Mouse (Mus musculus) midbrain, embryonic 14.5 days (tissue): ENCODE measurements around the gene Coq8a. TPM values are rescaled to one million over a fixed set of nuclear protein-coding genes. Genes with fewer than 3 reads are reported as not detected.
A peak's percentile ranks its signal among the peaks of the same experiment; 100 is the strongest.

Experiments used
- ATAC-seq: fragments of 200-750 bp; cut with Nextera tagmentation; 2 replicates; pipeline ENCODE4 v1.8.0; 2017; ENCODE audit warnings: moderate number of reproducible peaks, moderate library complexity; ENCODE audit not compliant: low FRiP score, low TSS enrichment
- DNase-seq: peaks from one replicate; pipeline ENCODE4 v3.0.0-alpha.2; 2015
- H3K27ac ChIP-seq: fragments of 300-500 bp; sonication (generic); replicated peaks from 2 replicates; pipeline ENCODE4 v1.5.1; 2014; ENCODE audit warnings: mild to moderate bottlenecking, low read depth, low read length, moderate library complexity
- H3K27me3 ChIP-seq: fragments of 300-500 bp; sonication (generic); 2 replicates; pipeline ENCODE4 v1.6.1; 2014; ENCODE audit warnings: low read length, control low read depth, mixed read lengths; ENCODE audit not compliant: control insufficient read depth, insufficient read depth
- H3K36me3 ChIP-seq: fragments of 300-500 bp; sonication (generic); 2 replicates; pipeline ENCODE4 v1.6.1; 2014; ENCODE audit warnings: low read length, control low read depth; ENCODE audit not compliant: control insufficient read depth, insufficient read depth
- H3K4me1 ChIP-seq: fragments of 300-500 bp; sonication (generic); 2 replicates; pipeline ENCODE4 v1.6.1; 2014; ENCODE audit warnings: mild to moderate bottlenecking, antibody characterized with exemption, low read length, control low read depth; ENCODE audit not compliant: control insufficient read depth, insufficient read depth
- H3K4me2 ChIP-seq: fragments of 300-500 bp; sonication (generic); 2 replicates; pipeline ENCODE4 v1.6.1; 2014; ENCODE audit warnings: mild to moderate bottlenecking, low read length, moderate library complexity
- H3K4me3 ChIP-seq: fragments of 300-500 bp; sonication (generic); replicated peaks from 2 replicates; pipeline ENCODE4 v1.5.1; 2014; ENCODE audit warnings: low read depth, low read length
- H3K9ac ChIP-seq: fragments of 300-500 bp; sonication (generic); replicated peaks from 2 replicates; pipeline ENCODE4 v1.6.1; 2014; ENCODE audit warnings: mild to moderate bottlenecking, low read length, moderate library complexity
- H3K9me3 ChIP-seq: fragments of 300-500 bp; sonication (generic); 2 replicates; pipeline ENCODE4 v1.6.1; 2016; ENCODE audit warnings: low read length, control low read depth, mixed read lengths; ENCODE audit not compliant: control insufficient read depth
- WGBS: fragments of 180-500 bp; shearing (Covaris S2); extraction: QIAGEN DNeasy Blood & Tissue Kit; methylation state at CpG from one replicate; pipeline ENCODE4 v1.1.7; 2014; 5-methylcytosine and 5-hydroxymethylcytosine counted together
- polyA plus RNA-seq: library from polyadenylated mRNA; unstranded; fragments of >200 nt; fragmentation: Nextera tagmentation; extraction: Ambion mirVana; gene quantifications from 2 replicates; pipeline ENCODE4 v1.2.1, GENCODE M21; 2014

Gene Coq8a
- polyA plus RNA-seq, 1 experiment from 2014 or later = 2.1 TPM

- H3K4me3 ChIP-seq = no peak overlapping the region
Observed at GRCm38 (mm10) chr1:180166533-180166932, 32.9 kb downstream of the Coq8a start.

GRCm38 (mm10) chr1:180162986-180163385 is 36.4 kb downstream of the Coq8a start:
- DNase-seq (no peak), ATAC-seq (no peak)
- H3K27ac ChIP-seq = no peak overlapping the region
- H3K9me3 ChIP-seq = no peaks in the 10 kb centered on the region
- H3K4me3 ChIP-seq = no peak overlapping the region
- H3K4me2 ChIP-seq = no peak overlapping the region
- H3K9ac ChIP-seq = no peak overlapping the region
- H3K4me1 ChIP-seq = no peaks in the 10 kb centered on the region
- no peaks in the 10 kb centered on the region for H3K27me3 ChIP-seq
- peaks cover 44% of the 10 kb centered on the region for H3K36me3 ChIP-seq
- 81% methylated on average over 7 of the region's 7 CpGs for WGBS

More at GRCm38 (mm10) chr1:180166533-180166932, 32.9 kb downstream of the Coq8a start:
- Histone ChIP-seq H3K36me3 (peaks cover 30% of the 10 kb centered on the region), H3K9ac (no peak overlapping the region), H3K4me2 (no peak overlapping the region), H3K27me3 (no peaks in the 10 kb centered on the region), H3K4me1 (no peaks in the 10 kb centered on the region), H3K27ac (no peak overlapping the region), H3K9me3 (no peaks in the 10 kb centered on the region)
- DNase-seq = no peak
- ATAC-seq = no peak
- WGBS = 85% methylated on average over 5 of the region's 5 CpGs

- Histone ChIP-seq H3K27me3 (no peaks in the 10 kb centered on the region), H3K9ac (no peak overlapping the region), H3K36me3 (peaks cover 44% of the 10 kb centered on the region), H3K9me3 (no peaks in the 10 kb centered on the region), H3K4me3 (no peak overlapping the region), H3K27ac (no peak overlapping the region), H3K4me1 (no peaks in the 10 kb centered on the region), H3K4me2 (no peak overlapping the region)
- no peak for DNase-seq
- WGBS = 79% methylated on average over 20 of the region's 20 CpGs
- ATAC-seq = no peak
Observed at GRCm38 (mm10) chr1:180161566-180162355, 37.6 kb downstream of the Coq8a start.

- Histone ChIP-seq H3K4me1 (no peaks in the 10 kb centered on the region), H3K36me3 (peaks cover 42% of the 10 kb centered on the region), H3K27me3 (no peaks in the 10 kb centered on the region), H3K4me3 (no peak overlapping the region), H3K9ac (no peak overlapping the region), H3K9me3 (no peaks in the 10 kb centered on the region), H3K4me2 (no peak overlapping the region), H3K27ac (no peak overlapping the region)
- no peak for ATAC-seq
- no peak for DNase-seq
- WGBS = 65% methylated on average over 3 of the region's 3 CpGs
Observed at GRCm38 (mm10) chr1:180161160-180161559, 38.2 kb downstream of the Coq8a start.

GRCm38 (mm10) chr1:180160545-180160944 is 38.9 kb downstream of the Coq8a start:
- no peak overlapping the region for H3K4me3 ChIP-seq
- no peaks in the 10 kb centered on the region for H3K27me3 ChIP-seq
- no peak for DNase-seq
- WGBS = 78% methylated on average over 2 of the region's 2 CpGs
- no peaks in the 10 kb centered on the region for H3K4me1 ChIP-seq
- ATAC-seq = no peak
- peaks cover 42% of the 10 kb centered on the region for H3K36me3 ChIP-seq
- no peaks in the 10 kb centered on the region for H3K9me3 ChIP-seq
- no peak overlapping the region for H3K27ac ChIP-seq
- no peak overlapping the region for H3K9ac ChIP-seq
- no peak overlapping the region for H3K4me2 ChIP-seq

- Histone ChIP-seq H3K27ac (no peak overlapping the region), H3K9me3 (no peaks in the 10 kb centered on the region), H3K4me2 (no peak overlapping the region), H3K4me1 (no peaks in the 10 kb centered on the region), H3K4me3 (no peak overlapping the region), H3K9ac (no peak overlapping the region), H3K36me3 (peaks cover 46% of the 10 kb centered on the region), H3K27me3 (no peaks in the 10 kb centered on the region)
- DNase-seq (no peak), ATAC-seq (no peak)
- 91% methylated on average over 2 of the region's 2 CpGs for WGBS
Observed at GRCm38 (mm10) chr1:180158648-180159047, 40.8 kb downstream of the Coq8a start.

- ATAC-seq (no peak), DNase-seq (peak; percentile 37)
- WGBS = 78% methylated on average over 8 of the region's 8 CpGs
Observed at GRCm38 (mm10) chr1:180151191-180151590, 48.2 kb downstream of the Coq8a start.

GRCm38 (mm10) chr1:180148563-180148962 is 50.8 kb downstream of the Coq8a start:
- Histone ChIP-seq H3K9ac (no peak overlapping the region), H3K4me1 (no peaks in the 10 kb centered on the region), H3K36me3 (peaks cover 54% of the 10 kb centered on the region), H3K27ac (no peak overlapping the region), H3K9me3 (no peaks in the 10 kb centered on the region), H3K27me3 (no peaks in the 10 kb centered on the region), H3K4me3 (no peak overlapping the region), H3K4me2 (no peak overlapping the region)
- no peak for DNase-seq
- ATAC-seq = no peak
- WGBS = 96% methylated on average over 4 of the region's 4 CpGs

More at GRCm38 (mm10) chr1:180151191-180151590, 48.2 kb downstream of the Coq8a start:
- Histone ChIP-seq H3K4me1 (no peaks in the 10 kb centered on the region), H3K9ac (no peak overlapping the region), H3K27ac (no peak overlapping the region), H3K36me3 (peaks cover 54% of the 10 kb centered on the region), H3K27me3 (no peaks in the 10 kb centered on the region), H3K9me3 (no peaks in the 10 kb centered on the region), H3K4me3 (no peak overlapping the region), H3K4me2 (no peak overlapping the region)

GRCm38 (mm10) chr1:180148036-180148435 is 51.4 kb downstream of the Coq8a start:
- ATAC-seq (no peak), DNase-seq (no peak)
- H3K36me3 ChIP-seq = peaks cover 57% of the 10 kb centered on the region
- no peak overlapping the region for H3K27ac ChIP-seq
- H3K9ac ChIP-seq = no peak overlapping the region
- H3K9me3 ChIP-seq = no peaks in the 10 kb centered on the region
- 87% methylated on average over 4 of the region's 4 CpGs for WGBS
- H3K4me3 ChIP-seq = no peak overlapping the region
- H3K4me2 ChIP-seq = no peak overlapping the region
- no peaks in the 10 kb centered on the region for H3K27me3 ChIP-seq
- H3K4me1 ChIP-seq = no peaks in the 10 kb centered on the region
